Mouse (Mus musculus) gastrocnemius, adult 2 months (tissue): ENCODE data around the gene Wdr25. TPM values are rescaled to one million over a fixed set of nuclear protein-coding genes. Genes with fewer than 3 reads are reported as not detected.

Source experiments
- DNase-seq: peaks from one replicate; pipeline ENCODE4 v3.0.0; 2022
- H3K27ac ChIP-seq: fragments of 200-600 bp; 2 replicates; pipeline ENCODE4 v1.8.1; 2022; ENCODE audit warnings: mild to moderate bottlenecking
- H3K4me3 ChIP-seq: fragments of 200-600 bp; 2 replicates; pipeline ENCODE4 v1.8.1; 2022; ENCODE audit warnings: mild to moderate bottlenecking, moderate library complexity
- CTCF ChIP-seq: fragments of 200-600 bp; IDR thresholded peaks from 2 replicates; pipeline ENCODE4 v1.8.1; 2022; ENCODE audit warnings: antibody characterized with exemption, mild to moderate bottlenecking, moderate library complexity
- intact Hi-C: fragments of 180-260 bp; cut with DNase I; formaldehyde crosslinking; loops from one replicate; pipeline ENCODE4 v1.15.1; 2025
- total RNA-seq, 2 experiments: library from RNA; stranded (reverse); gene quantifications; 2 replicates each; pipeline ENCODE4 v1.2.3; 2021

Wdr25 gene
- total RNA-seq, 2 experiments from 2014 or later: 2.5 to 5.3 TPM

GRCm38 (mm10) chr12:108982684-108982960 lies 89.2 kb downstream of the Wdr25 start:
- Histone ChIP-seq H3K4me3 (no peak overlapping the region), H3K27ac (no peak overlapping the region)
- DNase-seq: no peak
- TF ChIP-seq CTCF: no peak
- intact Hi-C loops: no loop called here

DNA sequence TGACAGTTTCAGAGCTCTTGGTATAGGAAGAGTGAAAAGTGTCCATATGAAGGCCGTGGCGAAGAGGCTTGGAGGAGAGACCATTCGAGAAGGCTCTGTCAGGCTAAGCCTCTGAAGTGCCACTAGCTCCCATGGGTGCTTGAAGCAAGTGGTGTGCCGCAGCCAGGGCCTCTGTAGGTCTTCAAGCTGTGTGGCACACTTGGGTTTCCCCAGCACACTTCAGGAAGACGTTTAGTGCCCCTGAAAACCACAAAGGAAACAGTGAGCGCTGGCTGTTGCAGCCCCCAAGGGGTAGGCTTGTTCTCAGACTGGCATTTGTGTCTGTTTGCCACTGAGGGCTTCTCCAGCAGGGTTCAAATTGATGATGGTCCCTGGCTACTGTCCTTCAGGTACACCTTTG lies 90.1 kb downstream of the Wdr25 start:
- Histone ChIP-seq H3K27ac (no peak overlapping the region), H3K4me3 (no peak overlapping the region)
- TF ChIP-seq CTCF: no peak
- no peak for DNase-seq
- intact Hi-C loops: no loop called here

- peak; percentile 44 for DNase-seq
- intact Hi-C loops: no loop called here
- no peak overlapping the region for H3K4me3 ChIP-seq
- no peak for TF ChIP-seq CTCF
- no peak overlapping the region for H3K27ac ChIP-seq
These were observed 91.0 kb downstream of the Wdr25 start for GRCm38 (mm10) chr12:108984471-108984870.

GRCm38 (mm10) chr12:108985025-108985424 lies 91.6 kb downstream of the Wdr25 start:
- no peak for TF ChIP-seq CTCF
- Histone ChIP-seq H3K27ac (no peak overlapping the region), H3K4me3 (no peak overlapping the region)
- no peak for DNase-seq
- intact Hi-C loops: no loop called here

DNA sequence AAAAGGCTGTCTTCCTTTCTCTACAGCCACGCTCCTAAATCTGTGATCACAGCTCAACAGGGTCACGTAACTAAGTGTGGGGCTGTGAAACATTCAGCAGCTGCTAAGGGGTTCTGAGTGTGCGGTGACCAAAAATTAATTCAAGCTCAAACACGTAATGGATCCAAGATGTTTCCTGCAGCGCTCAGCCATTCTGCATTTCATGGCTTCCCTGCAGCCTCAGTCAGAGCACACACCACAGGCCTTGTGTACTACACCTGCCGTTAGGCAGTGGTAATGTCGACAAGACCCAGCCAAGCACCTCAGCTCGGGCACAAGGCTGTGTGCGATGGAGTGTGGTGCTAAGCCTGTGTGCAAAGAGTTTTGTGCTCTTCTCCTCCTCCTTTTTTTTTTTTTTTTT lies 94.0 kb downstream of the Wdr25 start:
- no peak overlapping the region for H3K27ac ChIP-seq
- no peak for TF ChIP-seq CTCF
- intact Hi-C loops: no loop called here
- no peak for DNase-seq
- H3K4me3 ChIP-seq: no peak overlapping the region

DNA sequence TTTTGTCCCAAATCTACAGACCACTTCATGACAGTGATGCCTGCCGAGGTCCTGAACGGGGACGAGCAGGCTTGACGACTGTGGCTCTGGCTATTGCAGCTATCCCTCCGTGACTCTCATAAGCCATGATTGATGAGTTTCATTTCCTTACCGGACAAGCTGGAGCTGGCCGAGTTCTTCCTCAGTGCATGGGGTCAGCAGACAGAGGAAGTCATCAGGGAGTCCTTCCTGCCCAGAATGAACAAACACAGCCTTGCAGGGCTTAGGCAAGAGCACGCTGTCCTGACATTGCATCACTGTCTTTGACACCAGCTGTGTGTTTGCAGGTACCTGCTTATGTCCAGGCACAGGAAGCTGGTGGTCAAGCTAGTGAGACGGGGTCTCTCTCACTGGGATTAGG lies 97.0 kb downstream of the Wdr25 start:
- Histone ChIP-seq H3K4me3 (no peak overlapping the region), H3K27ac (no peak overlapping the region)
- no peak for TF ChIP-seq CTCF
- DNase-seq: no peak
- intact Hi-C loops: no loop called here

- no peak overlapping the region for H3K4me3 ChIP-seq
- H3K27ac ChIP-seq: no peak overlapping the region
- DNase-seq: no peak
- intact Hi-C loops: no loop called here
- TF ChIP-seq CTCF: no peak
These were observed 99.6 kb downstream of the Wdr25 start for GRCm38 (mm10) chr12:108993046-108993445.

DNA sequence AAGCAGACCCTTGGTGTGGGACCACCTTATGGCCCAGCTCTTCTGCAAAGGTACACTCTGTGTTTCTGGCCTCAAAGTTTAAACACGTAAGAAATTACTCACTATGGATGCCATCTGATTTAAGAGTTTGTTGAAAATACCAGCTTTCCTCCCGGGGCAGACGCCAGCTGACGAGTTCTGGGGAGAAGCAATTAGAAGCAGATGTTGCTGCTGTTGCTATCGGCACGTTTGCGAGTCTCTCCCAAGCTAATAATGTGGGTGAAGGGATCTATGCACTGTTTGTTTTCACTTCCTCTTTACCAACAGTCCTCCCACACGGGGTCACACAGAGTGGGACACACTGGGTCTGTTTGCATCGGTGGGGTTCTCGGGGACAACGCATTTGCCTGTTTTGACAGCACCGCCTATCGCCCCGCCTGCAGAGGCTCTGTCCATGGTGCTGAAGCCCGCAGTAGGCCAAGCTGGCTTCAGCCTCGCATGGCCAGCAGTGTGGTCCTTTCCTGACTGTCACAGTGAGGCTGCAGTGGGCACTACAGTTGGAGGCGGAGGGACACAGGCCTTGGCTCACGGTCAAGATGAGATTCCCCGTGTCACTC lies 101.1 kb downstream of the Wdr25 start:
- peak; percentile 14; the same call in 1 of the 2 replicates for TF ChIP-seq CTCF
- intact Hi-C loops: no loop called here
- DNase-seq: peak; percentile 85
- no peak overlapping the region for H3K27ac ChIP-seq
- peak overlapping the region; percentile 40 for H3K4me3 ChIP-seq

- intact Hi-C loops: no loop called here
- H3K4me3 ChIP-seq: no peak overlapping the region
- TF ChIP-seq CTCF: no peak
- no peak for DNase-seq
- no peak overlapping the region for H3K27ac ChIP-seq
These were observed 102.7 kb downstream of the Wdr25 start for GRCm38 (mm10) chr12:108995976-108996636.

DNA sequence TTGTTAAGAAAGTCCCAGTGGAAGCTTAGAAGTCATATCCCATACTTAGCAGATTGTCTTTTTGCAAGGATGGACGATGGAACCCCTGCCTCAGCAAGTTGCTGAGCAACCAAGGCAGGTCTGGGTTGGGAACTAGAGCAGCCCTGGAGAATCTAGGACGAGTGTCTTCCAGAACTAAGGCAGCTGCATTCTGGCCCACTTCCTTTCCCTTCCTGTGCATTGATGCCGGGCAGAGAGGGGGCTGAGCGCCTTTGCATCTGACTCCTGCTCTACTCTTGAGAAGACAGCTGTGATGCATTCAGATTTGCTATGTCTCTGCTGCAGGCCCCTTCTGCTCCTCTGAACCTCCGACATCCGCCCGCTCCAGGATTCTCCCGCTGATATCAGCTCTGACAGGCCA lies 103.8 kb downstream of the Wdr25 start:
- no peak for TF ChIP-seq CTCF
- H3K4me3 ChIP-seq: no peak overlapping the region
- no peak overlapping the region for H3K27ac ChIP-seq
- intact Hi-C loops: no loop called here
- DNase-seq: no peak

DNA sequence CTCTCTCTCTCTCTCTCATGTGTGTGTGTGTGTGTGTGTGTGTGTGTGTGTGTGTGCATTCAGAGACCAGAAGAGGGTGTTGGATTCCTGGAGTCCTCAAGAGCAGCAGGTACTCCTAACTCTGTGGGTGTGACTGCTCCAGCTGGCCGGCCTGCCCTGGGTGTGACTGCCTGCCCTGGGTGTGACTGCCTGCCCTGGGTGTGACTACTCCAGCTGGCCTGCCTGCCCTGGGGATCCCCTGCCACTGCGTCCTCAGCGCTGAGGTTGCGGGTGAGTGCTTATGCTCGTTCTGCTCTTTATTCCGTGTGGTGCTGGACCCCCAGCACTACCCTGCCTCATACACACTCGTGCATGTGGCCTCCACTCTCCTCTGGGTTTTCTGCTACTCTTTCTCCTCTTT lies 109.5 kb downstream of the Wdr25 start:
- Histone ChIP-seq H3K4me3 (no peak overlapping the region), H3K27ac (no peak overlapping the region)
- DNase-seq: no peak
- intact Hi-C loops: no loop called here
- TF ChIP-seq CTCF: no peak

GRCm38 (mm10) chr12:109010070-109010649 lies 116.7 kb downstream of the Wdr25 start:
- intact Hi-C loops: no loop called here
- Histone ChIP-seq H3K4me3 (no peak overlapping the region), H3K27ac (no peak overlapping the region)
- no peak for DNase-seq
- no peak for TF ChIP-seq CTCF

DNA sequence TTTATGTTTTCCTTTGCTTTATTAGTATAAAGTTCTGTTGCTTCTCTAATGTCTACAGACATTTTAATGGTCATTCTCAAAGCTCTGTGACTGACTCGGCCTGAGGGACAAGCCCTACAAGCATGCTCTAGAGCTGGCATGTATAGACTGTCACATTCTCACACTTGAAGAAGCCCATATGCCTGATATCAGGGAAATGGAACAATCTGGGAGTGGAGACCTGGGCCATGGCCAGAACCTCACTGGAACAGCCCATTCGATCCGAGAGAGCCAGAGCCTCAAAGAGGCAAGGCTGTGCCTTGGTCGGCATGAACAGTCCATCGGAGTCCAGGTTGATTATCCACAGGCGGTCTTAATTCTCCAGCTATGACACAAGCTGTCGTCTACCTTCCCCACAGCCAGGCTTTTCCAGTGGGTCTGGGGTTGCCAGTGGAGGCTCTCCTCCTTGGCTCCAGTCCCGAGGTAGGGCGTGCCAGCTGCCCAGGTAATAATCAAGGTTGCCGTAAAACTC lies 128.8 kb downstream of the Wdr25 start:
- Histone ChIP-seq H3K27ac (no peak overlapping the region), H3K4me3 (no peak overlapping the region)
- no peak for TF ChIP-seq CTCF
- intact Hi-C loops: no loop called here
- no peak for DNase-seq

DNA sequence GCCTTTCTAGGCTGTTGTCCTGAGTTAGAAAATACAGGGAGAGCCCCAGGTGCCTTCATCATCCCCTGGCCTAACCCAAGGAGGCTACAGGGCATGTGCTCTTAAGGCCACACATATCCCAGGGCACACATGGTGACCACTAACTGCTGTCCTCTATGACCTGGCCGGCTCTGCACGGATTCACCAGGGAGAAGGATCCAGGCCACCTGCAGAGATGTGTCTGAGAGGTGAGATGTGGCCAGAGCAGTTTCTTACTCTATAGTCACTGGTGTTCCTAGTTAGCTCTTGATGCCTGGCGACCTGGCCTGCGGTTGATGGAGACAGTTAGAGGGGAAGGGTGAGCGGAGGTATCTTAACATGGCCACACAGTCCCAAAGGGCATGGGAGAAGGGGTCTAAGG lies 129.5 kb downstream of the Wdr25 start:
- H3K4me3 ChIP-seq: no peak overlapping the region
- intact Hi-C loops: no loop called here
- DNase-seq: no peak
- H3K27ac ChIP-seq: no peak overlapping the region
- TF ChIP-seq CTCF: no peak
